Mouse (Mus musculus) testis, adult 2 months (tissue): ENCODE data around the gene Cep72.

ENCODE experiments used
- CTCF ChIP-seq: fragments of 200-500 bp; IDR thresholded peaks from 2 replicates; pipeline ENCODE4 v1.5.1; 2012; ENCODE audit warnings: low read depth, mild to moderate bottlenecking, inconsistent platforms, low read length, moderate library complexity; ENCODE audit not compliant: control insufficient read depth, insufficient read depth, insufficient replicate concordance
- POLR2A ChIP-seq: fragments of 200-500 bp; IDR thresholded peaks from 2 replicates; pipeline ENCODE4 v1.6.1; 2012; ENCODE audit warnings: low read depth, mild to moderate bottlenecking, inconsistent platforms, low read length, moderate library complexity; ENCODE audit not compliant: control insufficient read depth

- TF ChIP-seq POLR2A, result no peak
- no peak for TF ChIP-seq CTCF
These were observed 33.8 kb upstream of the Cep72 start for GRCm38 (mm10) chr13:74095936-74096335.
